Mouse (Mus musculus) cerebellum, adult 2 months (tissue): ENCODE data around the gene Ager.

Source experiments
- CTCF ChIP-seq: fragments of 200-500 bp; IDR thresholded peaks from 2 replicates; pipeline ENCODE4 v1.5.1; 2011; ENCODE audit warnings: low read depth, mild to moderate bottlenecking, control low read depth, low read length, moderate library complexity, borderline replicate concordance; ENCODE audit not compliant: insufficient read depth
- POLR2A ChIP-seq: fragments of 200-500 bp; IDR thresholded peaks from 2 replicates; pipeline ENCODE4 v1.6.1; 2011; ENCODE audit warnings: low read length, control low read depth, borderline replicate concordance; ENCODE audit not compliant: insufficient read depth

- TF ChIP-seq CTCF (no peak), POLR2A (no peak)
Observed at GRCm38 (mm10) chr17:34626062-34626772, 28.6 kb downstream of the Ager start.
